Mouse (Mus musculus): ENCODE measurements around the gene Slc25a33. TPM values are rescaled to one million over a fixed set of nuclear protein-coding genes. Genes with fewer than 3 reads are reported as not detected.
"Not testable (repeated sequence)": the region's sequence is repeated elsewhere in the genome, so short reads cannot be mapped to it uniquely, and the experiment has no call there.

Slc25a33 gene
- total RNA-seq, 2 experiments from 2014 or later = 5.8 to 9.0 TPM

GRCm38 (mm10) chr4:149763335-149763734, 10.7 kb downstream of the Slc25a33 start:
- no peak for DNase-seq (ENCODE audit: low spot score in 2 of 2)

- no peak for DNase-seq (ENCODE audit: low spot score in 2 of 2)
These were observed 14.6 kb downstream of the Slc25a33 start for GRCm38 (mm10) chr4:149759517-149759916.

- no peak for DNase-seq (ENCODE audit: low spot score in 2 of 2)
These were observed 15.7 kb downstream of the Slc25a33 start for GRCm38 (mm10) chr4:149758423-149758822.

GRCm38 (mm10) chr4:149756546-149756945, 17.5 kb downstream of the Slc25a33 start:
- DNase-seq (ENCODE audit: low spot score in 2 of 2) = not testable (repeated sequence)

GRCm38 (mm10) chr4:149752836-149753235, 21.2 kb downstream of the Slc25a33 start:
- DNase-seq (ENCODE audit: low spot score in 2 of 2) = no peak

GRCm38 (mm10) chr4:149752124-149752799, 21.8 kb downstream of the Slc25a33 start:
- DNase-seq (ENCODE audit: low spot score in 2 of 2) = peak in 1 of 2 experiments; percentile 71

GRCm38 (mm10) chr4:149750671-149751070, 23.4 kb downstream of the Slc25a33 start:
- DNase-seq (ENCODE audit: low spot score in 2 of 2) = no peak

- not testable (repeated sequence) for DNase-seq (ENCODE audit: low spot score in 2 of 2)
These were observed 24.4 kb downstream of the Slc25a33 start for GRCm38 (mm10) chr4:149749663-149750015.

- DNase-seq (ENCODE audit: low spot score in 2 of 2) = no peak
These were observed 24.9 kb downstream of the Slc25a33 start for GRCm38 (mm10) chr4:149749003-149749662.

GRCm38 (mm10) chr4:149744119-149744518, 30.0 kb downstream of the Slc25a33 start:
- DNase-seq (ENCODE audit: low spot score in 2 of 2) = no peak

- DNase-seq (ENCODE audit: low spot score in 2 of 2) = no peak
These were observed 32.0 kb downstream of the Slc25a33 start for GRCm38 (mm10) chr4:149742011-149742530.

- no peak for DNase-seq (ENCODE audit: low spot score in 2 of 2)
These were observed 33.8 kb downstream of the Slc25a33 start for GRCm38 (mm10) chr4:149740301-149740700.

- DNase-seq (ENCODE audit: low spot score in 2 of 2) = no peak
These were observed 34.6 kb downstream of the Slc25a33 start for GRCm38 (mm10) chr4:149739478-149739877.

GRCm38 (mm10) chr4:149737383-149738324, 36.4 kb downstream of the Slc25a33 start, which contains the start of gene Tmem201:
Gene Tmem201, minus strand, starts transcription at chr4:149738044.
- DNase-seq (ENCODE audit: low spot score in 2 of 2) = peak; percentile 93 to 95

- peak in 1 of 2 experiments; percentile 65 for DNase-seq (ENCODE audit: low spot score in 2 of 2)
These were observed 37.5 kb downstream of the Slc25a33 start for GRCm38 (mm10) chr4:149736581-149736980.

GRCm38 (mm10) chr4:149735624-149736250, 38.3 kb downstream of the Slc25a33 start:
- no peak for DNase-seq (ENCODE audit: low spot score in 2 of 2)

GRCm38 (mm10) chr4:149734730-149735475, 39.2 kb downstream of the Slc25a33 start:
- no peak for DNase-seq (ENCODE audit: low spot score in 2 of 2)

GRCm38 (mm10) chr4:149734246-149734645, 39.8 kb downstream of the Slc25a33 start:
- DNase-seq (ENCODE audit: low spot score in 2 of 2) = no peak

GRCm38 (mm10) chr4:149733748-149734147, 40.3 kb downstream of the Slc25a33 start:
- no peak for DNase-seq (ENCODE audit: low spot score in 2 of 2)

- DNase-seq (ENCODE audit: low spot score in 2 of 2) = no peak
These were observed 41.3 kb downstream of the Slc25a33 start for GRCm38 (mm10) chr4:149732800-149733199.

All from gastrocnemius, postnatal 4 days (tissue).